Mouse (Mus musculus): ENCODE data around the gene Ephb6. TPM values are rescaled to one million over a fixed set of nuclear protein-coding genes. Genes with fewer than 3 reads are reported as not detected.
"Not testable (repeated sequence)": the region's sequence is repeated elsewhere in the genome, so short reads cannot be mapped to it uniquely, and the experiment has no call there.

Gene Ephb6
- polyA plus RNA-seq (2014; fragmentation: Nextera tagmentation; extraction: Ambion mirVana): 20.2 and 24.7 TPM in 2 replicates

- no peaks in the 10 kb centered on the region for H3K9me3 ChIP-seq (replicated peaks; ENCODE audit: control insufficient read depth, low read length)
- H3K27me3 ChIP-seq (replicated peaks; ENCODE audit: control insufficient read depth, insufficient read depth, low read length): no peaks in the 10 kb centered on the region
- no peaks in the 10 kb centered on the region for H3K36me3 ChIP-seq (ENCODE audit: control insufficient read depth, insufficient read depth, low read length)
- ATAC-seq: peak; percentile 93
- H3K4me3 ChIP-seq (ENCODE audit: low read depth, low read length): peak within 1 kb of the TSS; percentile 65
- under 1% methylated on average over 61 of the region's 68 CpGs for WGBS
- peaks cover 10% of the 10 kb centered on the region for H3K4me1 ChIP-seq (ENCODE audit: control insufficient read depth, insufficient read depth, low read length)
- H3K9ac ChIP-seq (ENCODE audit: low read length): peak within 1 kb of the TSS; percentile 84
- peak; percentile 88 for DNase-seq (ENCODE audit: low spot score)
- H3K4me2 ChIP-seq (ENCODE audit: low read length): peak within 1 kb of the TSS; percentile 93
- peak within 1 kb of the TSS; percentile 89 for H3K27ac ChIP-seq (ENCODE audit: low read depth, low read length)
Observed at GRCm38 (mm10) chr6:41605061-41605793, at the start of gene Ephb6. Gene Ephb6, plus strand, starts transcription at chr6:41605482.

DNA sequence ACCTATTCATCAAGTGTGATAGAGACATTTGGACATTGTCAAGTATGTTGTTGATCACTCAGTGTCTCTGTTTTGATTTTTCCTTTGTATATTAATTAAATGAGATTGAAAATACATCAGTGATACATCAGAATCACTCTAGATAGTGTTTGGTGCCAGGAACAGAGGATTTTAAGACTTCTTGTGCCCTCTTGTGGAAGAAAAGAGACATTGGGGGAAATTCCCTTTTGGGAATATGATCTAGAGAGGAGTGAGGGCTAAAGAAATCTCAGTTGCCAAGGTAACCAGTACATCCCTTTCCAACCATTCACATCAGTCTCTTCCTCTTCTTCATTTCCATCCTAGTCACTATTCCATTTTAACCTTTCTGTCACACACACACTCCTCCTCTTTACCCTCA lies 48.9 kb upstream of the Ephb6 start:
- peak; percentile 73 for DNase-seq (ENCODE audit: low spot score)
- H3K4me2 ChIP-seq (ENCODE audit: low read length): no peak overlapping the region

DNA sequence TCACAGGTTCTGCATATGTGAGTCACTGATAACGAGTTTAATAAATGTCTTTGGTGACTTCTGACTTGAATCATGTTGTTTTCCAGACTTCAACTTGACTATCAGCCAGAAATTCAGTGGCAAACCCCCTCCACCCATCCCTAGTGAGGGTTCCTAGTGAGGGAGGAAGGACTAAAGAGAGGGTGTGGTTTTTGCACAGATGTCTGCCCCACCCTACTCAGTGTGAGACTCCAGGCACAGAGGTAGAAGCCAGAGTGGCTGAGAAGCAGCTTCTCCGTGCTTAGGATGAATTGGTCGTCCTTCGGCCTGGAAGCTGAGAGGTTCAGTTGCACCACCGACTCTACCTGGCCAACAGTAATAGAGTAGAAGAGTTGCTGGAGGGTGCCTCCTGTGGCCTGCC lies 47.8 kb upstream of the Ephb6 start:
- Histone ChIP-seq H3K9me3 (replicated peaks; ENCODE audit: control insufficient read depth, low read length) (no peaks in the 10 kb centered on the region), H3K4me1 (ENCODE audit: control insufficient read depth, insufficient read depth, low read length) (peaks cover 4% of the 10 kb centered on the region), H3K36me3 (ENCODE audit: control insufficient read depth, insufficient read depth, low read length) (no peaks in the 10 kb centered on the region), H3K4me3 (ENCODE audit: low read depth, low read length) (no peak overlapping the region), H3K4me2 (ENCODE audit: low read length) (no peak overlapping the region), H3K27me3 (replicated peaks; ENCODE audit: control insufficient read depth, insufficient read depth, low read length) (no peaks in the 10 kb centered on the region), H3K27ac (ENCODE audit: low read depth, low read length) (no peak overlapping the region), H3K9ac (ENCODE audit: low read length) (no peak overlapping the region)
- ATAC-seq (no peak), DNase-seq (ENCODE audit: low spot score) (no peak)
- 84% methylated on average over 5 of the region's 5 CpGs for WGBS

More for the DNA sequence above, 48.9 kb upstream of the Ephb6 start:
- no peak overlapping the region for H3K27ac ChIP-seq (ENCODE audit: low read depth, low read length)
- no peaks in the 10 kb centered on the region for H3K9me3 ChIP-seq (replicated peaks; ENCODE audit: control insufficient read depth, low read length)
- H3K27me3 ChIP-seq (replicated peaks; ENCODE audit: control insufficient read depth, insufficient read depth, low read length): no peaks in the 10 kb centered on the region
- H3K9ac ChIP-seq (ENCODE audit: low read length): no peak overlapping the region
- no peaks in the 10 kb centered on the region for H3K36me3 ChIP-seq (ENCODE audit: control insufficient read depth, insufficient read depth, low read length)
- peaks cover 4% of the 10 kb centered on the region for H3K4me1 ChIP-seq (ENCODE audit: control insufficient read depth, insufficient read depth, low read length)
- H3K4me3 ChIP-seq (ENCODE audit: low read depth, low read length): no peak overlapping the region
- peak; percentile 63; the same call in 1 of the 2 replicates for ATAC-seq

- ATAC-seq (no peak), DNase-seq (ENCODE audit: low spot score) (no peak)
- WGBS: 47% methylated on average over 2 of the region's 2 CpGs
- Histone ChIP-seq H3K9me3 (replicated peaks; ENCODE audit: control insufficient read depth, low read length) (no peaks in the 10 kb centered on the region), H3K4me2 (ENCODE audit: low read length) (no peak overlapping the region), H3K27ac (ENCODE audit: low read depth, low read length) (no peak overlapping the region), H3K4me1 (ENCODE audit: control insufficient read depth, insufficient read depth, low read length) (peaks cover 4% of the 10 kb centered on the region), H3K36me3 (ENCODE audit: control insufficient read depth, insufficient read depth, low read length) (no peaks in the 10 kb centered on the region), H3K9ac (ENCODE audit: low read length) (no peak overlapping the region), H3K4me3 (ENCODE audit: low read depth, low read length) (no peak overlapping the region), H3K27me3 (replicated peaks; ENCODE audit: control insufficient read depth, insufficient read depth, low read length) (no peaks in the 10 kb centered on the region)
Observed at GRCm38 (mm10) chr6:41558271-41558670, 47.0 kb upstream of the Ephb6 start.

- Histone ChIP-seq H3K27me3 (replicated peaks; ENCODE audit: control insufficient read depth, insufficient read depth, low read length) (no peaks in the 10 kb centered on the region), H3K4me3 (ENCODE audit: low read depth, low read length) (no peak overlapping the region), H3K36me3 (ENCODE audit: control insufficient read depth, insufficient read depth, low read length) (no peaks in the 10 kb centered on the region), H3K9ac (ENCODE audit: low read length) (no peak overlapping the region), H3K27ac (ENCODE audit: low read depth, low read length) (no peak overlapping the region), H3K9me3 (replicated peaks; ENCODE audit: control insufficient read depth, low read length) (no peaks in the 10 kb centered on the region), H3K4me1 (ENCODE audit: control insufficient read depth, insufficient read depth, low read length) (peaks cover 4% of the 10 kb centered on the region), H3K4me2 (ENCODE audit: low read length) (no peak overlapping the region)
- 19% methylated on average over 3 of the region's 3 CpGs for WGBS
- peak; percentile 46 for DNase-seq (ENCODE audit: low spot score)
- ATAC-seq: 0 out of 2 replicates have a peak, but pooled peaks have one; percentile 3
Observed at GRCm38 (mm10) chr6:41559331-41559730, 46.0 kb upstream of the Ephb6 start.

GRCm38 (mm10) chr6:41560273-41560672 lies 45.0 kb upstream of the Ephb6 start:
- Histone ChIP-seq H3K27me3 (replicated peaks; ENCODE audit: control insufficient read depth, insufficient read depth, low read length) (no peaks in the 10 kb centered on the region), H3K9me3 (replicated peaks; ENCODE audit: control insufficient read depth, low read length) (no peaks in the 10 kb centered on the region), H3K4me3 (ENCODE audit: low read depth, low read length) (no peak overlapping the region), H3K36me3 (ENCODE audit: control insufficient read depth, insufficient read depth, low read length) (no peaks in the 10 kb centered on the region), H3K4me1 (ENCODE audit: control insufficient read depth, insufficient read depth, low read length) (peaks cover 4% of the 10 kb centered on the region), H3K4me2 (ENCODE audit: low read length) (no peak overlapping the region), H3K27ac (ENCODE audit: low read depth, low read length) (no peak overlapping the region), H3K9ac (ENCODE audit: low read length) (no peak overlapping the region)
- 72% methylated on average over 2 of the region's 2 CpGs for WGBS
- DNase-seq (ENCODE audit: low spot score): peak; percentile 33
- no peak for ATAC-seq

DNA sequence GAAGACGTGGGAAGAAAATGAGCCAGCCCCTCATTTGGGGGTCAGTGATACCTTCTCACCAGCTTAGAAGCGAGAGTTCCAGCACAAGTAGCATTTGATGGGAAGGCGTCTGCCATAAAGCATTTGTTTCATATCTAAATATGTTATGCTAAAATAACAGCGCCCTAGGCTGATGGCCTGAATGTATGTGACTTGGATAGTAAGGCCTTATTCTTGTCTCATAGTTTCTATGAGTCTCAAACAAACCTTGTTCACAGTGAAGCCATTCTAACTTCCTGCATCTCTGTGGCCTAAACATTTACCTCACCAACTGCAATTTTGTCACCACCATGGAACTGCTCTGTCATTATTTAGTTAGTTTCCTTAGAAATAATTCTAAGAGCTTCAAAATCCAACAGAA lies 42.7 kb upstream of the Ephb6 start:
- H3K9ac ChIP-seq (ENCODE audit: low read length): no peak overlapping the region
- H3K27me3 ChIP-seq (replicated peaks; ENCODE audit: control insufficient read depth, insufficient read depth, low read length): no peaks in the 10 kb centered on the region
- no peaks in the 10 kb centered on the region for H3K36me3 ChIP-seq (ENCODE audit: control insufficient read depth, insufficient read depth, low read length)
- H3K4me3 ChIP-seq (ENCODE audit: low read depth, low read length): peak overlapping the region; percentile 10; the same call in 1 of the 2 replicates
- ATAC-seq (0 out of 2 replicates have a peak, but pooled peaks have one; percentile 25), DNase-seq (ENCODE audit: low spot score) (no peak)
- no peak overlapping the region for H3K27ac ChIP-seq (ENCODE audit: low read depth, low read length)
- peaks cover 4% of the 10 kb centered on the region for H3K4me1 ChIP-seq (ENCODE audit: control insufficient read depth, insufficient read depth, low read length)
- 96% methylated on average over 4 of the region's 4 CpGs for WGBS
- H3K9me3 ChIP-seq (replicated peaks; ENCODE audit: control insufficient read depth, low read length): no peaks in the 10 kb centered on the region
- H3K4me2 ChIP-seq (ENCODE audit: low read length): peak overlapping the region; percentile 28; the same call in 1 of the 2 replicates

- H3K4me1 ChIP-seq (ENCODE audit: control insufficient read depth, insufficient read depth, low read length); H3K9me3 ChIP-seq (replicated peaks; ENCODE audit: control insufficient read depth, low read length); H3K27me3 ChIP-seq (replicated peaks; ENCODE audit: control insufficient read depth, insufficient read depth, low read length); H3K27ac ChIP-seq (ENCODE audit: low read depth, low read length); H3K9ac ChIP-seq (ENCODE audit: low read length); H3K36me3 ChIP-seq (ENCODE audit: control insufficient read depth, insufficient read depth, low read length): not testable (repeated sequence)
- ATAC-seq (peak; percentile 69; the same call in 1 of the 2 replicates), DNase-seq (ENCODE audit: low spot score) (peak; percentile 53)
- peak overlapping the region; percentile 28; the same call in 1 of the 2 replicates for H3K4me2 ChIP-seq (ENCODE audit: low read length)
- H3K4me3 ChIP-seq (ENCODE audit: low read depth, low read length): peak overlapping the region; percentile 10; the same call in 1 of the 2 replicates
- 44% methylated on average over 4 of the region's 23 CpGs for WGBS
Observed at GRCm38 (mm10) chr6:41563104-41563951, 42.0 kb upstream of the Ephb6 start.

All from forebrain, embryonic 14.5 days (tissue).